Mouse (Mus musculus) lung, adult 2 months (tissue): ENCODE measurements around the gene Ndufs8.

ENCODE experiments used
- CTCF ChIP-seq: fragments of 200-500 bp; IDR thresholded peaks from 2 replicates; pipeline ENCODE4 v1.5.1; 2011; ENCODE audit warnings: mild to moderate bottlenecking, low read length, control low read depth; ENCODE audit not compliant: insufficient read depth
- POLR2A ChIP-seq: fragments of 200-500 bp; IDR thresholded peaks from 2 replicates; pipeline ENCODE4 v1.6.1; 2011; ENCODE audit warnings: low read depth, mild to moderate bottlenecking, control low read depth, low read length, borderline replicate concordance; ENCODE audit errors: extremely low read depth

- no peak for TF ChIP-seq POLR2A
- no peak for TF ChIP-seq CTCF
Observed at GRCm38 (mm10) chr19:3896208-3896607, 16.4 kb downstream of the Ndufs8 start.
